Mouse (Mus musculus): ENCODE data around the gene Daglb.

GRCm38 (mm10) chr5:143475153-143475844 lies 10.9 kb downstream of the Daglb start:
- TF ChIP-seq POLR2A (IDR thresholded peaks at IDR 0.05; ENCODE audit: insufficient read depth, low read depth, low read length) (no peak), CTCF (IDR thresholded peaks at IDR 0.05; ENCODE audit: insufficient read depth, low read depth, low read length) (no peak)
